Mouse (Mus musculus): ENCODE data around the gene Rptor. TPM values are rescaled to one million over a fixed set of nuclear protein-coding genes. Genes with fewer than 3 reads are reported as not detected.

Gene Rptor
- polyA plus RNA-seq, 1 experiment from 2014 or later, result 11.3 TPM

DNA sequence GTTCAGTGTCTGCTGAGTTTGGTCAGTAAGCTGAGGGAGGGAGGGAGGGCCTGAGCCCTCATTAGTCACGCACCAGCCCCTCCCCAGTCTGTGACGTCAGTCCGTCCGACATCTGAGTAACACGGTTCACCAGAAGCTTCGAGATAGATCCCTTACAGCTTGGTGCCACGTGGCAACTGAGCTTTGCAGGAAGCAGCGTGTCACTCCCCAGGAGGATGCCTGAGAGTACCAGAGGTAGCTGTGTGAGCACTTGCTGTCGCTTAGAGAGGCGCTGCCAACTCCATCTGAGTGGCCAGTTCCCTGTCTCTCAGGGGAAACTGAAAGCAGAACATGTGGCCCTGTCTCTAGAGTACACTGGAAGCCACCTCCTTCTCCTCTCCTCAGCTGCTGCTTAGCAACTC, 260.7 kb downstream of the Rptor start:
- H3K9me3 ChIP-seq (ENCODE audit: control insufficient read depth, low read length), result no peaks in the 10 kb centered on the region
- 51% methylated on average over 10 of the region's 10 CpGs for WGBS
- H3K27me3 ChIP-seq (replicated peaks; ENCODE audit: control insufficient read depth, insufficient read depth, low read length), result no peaks in the 10 kb centered on the region
- H3K36me3 ChIP-seq (ENCODE audit: control insufficient read depth, insufficient read depth), result peaks cover 3% of the 10 kb centered on the region; the same call in 1 of the 2 replicates
- no peak overlapping the region for H3K4me3 ChIP-seq (replicated peaks; ENCODE audit: low read length)
- H3K27ac ChIP-seq (ENCODE audit: low read length), result no peak overlapping the region
- no peak overlapping the region for H3K9ac ChIP-seq (replicated peaks; ENCODE audit: low read depth, low read length)
- H3K4me2 ChIP-seq (ENCODE audit: low read length), result no peak overlapping the region
- peaks cover 6% of the 10 kb centered on the region for H3K4me1 ChIP-seq (replicated peaks; ENCODE audit: control insufficient read depth, insufficient read depth, low read length)
- ATAC-seq, result no peak

DNA sequence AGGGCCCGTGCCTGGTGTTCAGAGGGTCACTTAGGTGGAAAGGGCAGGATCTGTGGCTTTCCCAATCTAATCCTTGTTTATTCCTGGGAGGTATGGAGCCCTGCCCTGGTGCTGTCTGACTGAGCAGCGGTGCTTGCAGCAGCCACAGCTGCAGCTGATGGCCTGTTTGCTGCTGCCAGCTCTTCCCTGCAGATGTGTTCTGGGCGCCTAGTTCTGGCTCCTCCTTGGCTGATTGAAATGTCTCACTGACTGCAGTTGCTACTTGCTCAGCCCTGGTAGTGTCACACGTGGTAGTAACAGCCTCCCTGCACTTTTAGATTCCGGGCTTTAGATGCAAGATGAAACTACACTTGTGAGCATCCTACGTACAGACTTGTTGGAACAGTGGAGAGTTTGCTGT, 264.1 kb downstream of the Rptor start:
- no peak overlapping the region for H3K4me3 ChIP-seq (replicated peaks; ENCODE audit: low read length)
- no peak overlapping the region for H3K9ac ChIP-seq (replicated peaks; ENCODE audit: low read depth, low read length)
- no peaks in the 10 kb centered on the region for H3K9me3 ChIP-seq (ENCODE audit: control insufficient read depth, low read length)
- ATAC-seq, result no peak
- WGBS, result 86% methylated on average over 6 of the region's 6 CpGs
- H3K27me3 ChIP-seq (replicated peaks; ENCODE audit: control insufficient read depth, insufficient read depth, low read length), result no peaks in the 10 kb centered on the region
- H3K27ac ChIP-seq (ENCODE audit: low read length), result no peak overlapping the region
- H3K36me3 ChIP-seq (ENCODE audit: control insufficient read depth, insufficient read depth), result no peaks in the 10 kb centered on the region
- no peak overlapping the region for H3K4me2 ChIP-seq (ENCODE audit: low read length)
- 0 out of 2 replicates have a peak, but pooled peaks cover 1% of the 10 kb centered on the region for H3K4me1 ChIP-seq (replicated peaks; ENCODE audit: control insufficient read depth, insufficient read depth, low read length)

- H3K27ac ChIP-seq (ENCODE audit: low read length), result no peak overlapping the region
- no peak overlapping the region for H3K4me3 ChIP-seq (replicated peaks; ENCODE audit: low read length)
- H3K36me3 ChIP-seq (ENCODE audit: control insufficient read depth, insufficient read depth), result no peaks in the 10 kb centered on the region
- ATAC-seq, result no peak
- no peak overlapping the region for H3K4me2 ChIP-seq (ENCODE audit: low read length)
- no peaks in the 10 kb centered on the region for H3K27me3 ChIP-seq (replicated peaks; ENCODE audit: control insufficient read depth, insufficient read depth, low read length)
- no peaks in the 10 kb centered on the region for H3K9me3 ChIP-seq (ENCODE audit: control insufficient read depth, low read length)
- H3K4me1 ChIP-seq (replicated peaks; ENCODE audit: control insufficient read depth, insufficient read depth, low read length), result no peaks in the 10 kb centered on the region
- H3K9ac ChIP-seq (replicated peaks; ENCODE audit: low read depth, low read length), result no peak overlapping the region
- WGBS, result 83% methylated on average over 3 of the region's 3 CpGs
These were observed 265.4 kb downstream of the Rptor start for GRCm38 (mm10) chr11:119868138-119868537.

- no peaks in the 10 kb centered on the region for H3K36me3 ChIP-seq (ENCODE audit: control insufficient read depth, insufficient read depth)
These were observed 265.9 kb downstream of the Rptor start for GRCm38 (mm10) chr11:119868556-119868955.

GRCm38 (mm10) chr11:119871141-119871540, 268.4 kb downstream of the Rptor start:
- Histone ChIP-seq H3K4me3 (replicated peaks; ENCODE audit: low read length) (no peak overlapping the region), H3K27me3 (replicated peaks; ENCODE audit: control insufficient read depth, insufficient read depth, low read length) (no peaks in the 10 kb centered on the region), H3K4me2 (ENCODE audit: low read length) (no peak overlapping the region), H3K9ac (replicated peaks; ENCODE audit: low read depth, low read length) (no peak overlapping the region), H3K4me1 (replicated peaks; ENCODE audit: control insufficient read depth, insufficient read depth, low read length) (no peaks in the 10 kb centered on the region), H3K36me3 (ENCODE audit: control insufficient read depth, insufficient read depth) (no peaks in the 10 kb centered on the region), H3K9me3 (ENCODE audit: control insufficient read depth, low read length) (no peaks in the 10 kb centered on the region), H3K27ac (ENCODE audit: low read length) (no peak overlapping the region)
- 94% methylated on average over 7 of the region's 7 CpGs for WGBS
- no peak for ATAC-seq

More at GRCm38 (mm10) chr11:119868556-119868955, 265.9 kb downstream of the Rptor start:
- ATAC-seq, result no peak
- no peaks in the 10 kb centered on the region for H3K4me1 ChIP-seq (replicated peaks; ENCODE audit: control insufficient read depth, insufficient read depth, low read length)
- no peak overlapping the region for H3K4me3 ChIP-seq (replicated peaks; ENCODE audit: low read length)
- no peak overlapping the region for H3K4me2 ChIP-seq (ENCODE audit: low read length)
- WGBS, result 89% methylated on average over 4 of the region's 4 CpGs
- no peak overlapping the region for H3K9ac ChIP-seq (replicated peaks; ENCODE audit: low read depth, low read length)
- H3K27me3 ChIP-seq (replicated peaks; ENCODE audit: control insufficient read depth, insufficient read depth, low read length), result no peaks in the 10 kb centered on the region
- H3K27ac ChIP-seq (ENCODE audit: low read length), result no peak overlapping the region
- no peaks in the 10 kb centered on the region for H3K9me3 ChIP-seq (ENCODE audit: control insufficient read depth, low read length)

- Histone ChIP-seq H3K36me3 (ENCODE audit: control insufficient read depth, insufficient read depth) (no peaks in the 10 kb centered on the region), H3K4me2 (ENCODE audit: low read length) (no peak overlapping the region), H3K4me1 (replicated peaks; ENCODE audit: control insufficient read depth, insufficient read depth, low read length) (no peaks in the 10 kb centered on the region), H3K27ac (ENCODE audit: low read length) (no peak overlapping the region), H3K4me3 (replicated peaks; ENCODE audit: low read length) (no peak overlapping the region), H3K9ac (replicated peaks; ENCODE audit: low read depth, low read length) (no peak overlapping the region), H3K27me3 (replicated peaks; ENCODE audit: control insufficient read depth, insufficient read depth, low read length) (no peaks in the 10 kb centered on the region), H3K9me3 (ENCODE audit: control insufficient read depth, low read length) (no peaks in the 10 kb centered on the region)
- ATAC-seq, result no peak
- WGBS, result 95% methylated on average over 4 of the region's 4 CpGs
These were observed 270.9 kb downstream of the Rptor start for GRCm38 (mm10) chr11:119873643-119874042.

- Histone ChIP-seq H3K27ac (ENCODE audit: low read length) (no peak overlapping the region), H3K4me2 (ENCODE audit: low read length) (no peak overlapping the region), H3K4me3 (replicated peaks; ENCODE audit: low read length) (no peak overlapping the region), H3K9ac (replicated peaks; ENCODE audit: low read depth, low read length) (no peak overlapping the region), H3K27me3 (replicated peaks; ENCODE audit: control insufficient read depth, insufficient read depth, low read length) (no peaks in the 10 kb centered on the region), H3K4me1 (replicated peaks; ENCODE audit: control insufficient read depth, insufficient read depth, low read length) (no peaks in the 10 kb centered on the region), H3K36me3 (ENCODE audit: control insufficient read depth, insufficient read depth) (no peaks in the 10 kb centered on the region), H3K9me3 (ENCODE audit: control insufficient read depth, low read length) (no peaks in the 10 kb centered on the region)
- 81% methylated on average over 1 of the region's 1 CpGs for WGBS
- ATAC-seq, result no peak
These were observed 272.1 kb downstream of the Rptor start for GRCm38 (mm10) chr11:119874841-119875240.

- H3K4me2 ChIP-seq (ENCODE audit: low read length), result no peak overlapping the region
- no peaks in the 10 kb centered on the region for H3K9me3 ChIP-seq (ENCODE audit: control insufficient read depth, low read length)
- no peaks in the 10 kb centered on the region for H3K27me3 ChIP-seq (replicated peaks; ENCODE audit: control insufficient read depth, insufficient read depth, low read length)
- H3K9ac ChIP-seq (replicated peaks; ENCODE audit: low read depth, low read length), result no peak overlapping the region
- WGBS, result 89% methylated on average over 9 of the region's 9 CpGs
- H3K4me1 ChIP-seq (replicated peaks; ENCODE audit: control insufficient read depth, insufficient read depth, low read length), result no peaks in the 10 kb centered on the region
- H3K36me3 ChIP-seq (ENCODE audit: control insufficient read depth, insufficient read depth), result no peaks in the 10 kb centered on the region
- H3K4me3 ChIP-seq (replicated peaks; ENCODE audit: low read length), result no peak overlapping the region
- ATAC-seq, result no peak
- H3K27ac ChIP-seq (ENCODE audit: low read length), result no peak overlapping the region
These were observed 273.0 kb downstream of the Rptor start for GRCm38 (mm10) chr11:119875685-119876084.

DNA sequence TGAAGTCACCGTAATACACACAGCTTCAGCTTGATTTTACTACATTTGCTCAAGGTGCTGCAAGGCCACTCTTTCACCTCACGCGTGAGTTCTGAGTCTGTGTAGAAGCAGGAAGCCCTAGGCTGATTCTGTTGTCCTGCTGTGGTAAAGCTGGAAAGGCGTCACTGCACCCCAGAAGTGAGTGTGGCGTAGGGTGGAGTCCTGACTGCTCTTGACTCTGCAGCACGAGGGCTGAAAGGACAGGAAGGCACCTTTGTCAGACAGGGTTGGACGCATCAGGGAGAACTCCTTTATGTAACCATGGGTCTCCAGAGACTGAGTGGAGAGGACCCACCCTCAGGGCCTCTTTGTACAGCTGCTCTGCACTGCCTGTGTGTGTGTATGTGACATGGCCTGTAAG, 274.4 kb downstream of the Rptor start:
- 93% methylated on average over 7 of the region's 7 CpGs for WGBS
- H3K36me3 ChIP-seq (ENCODE audit: control insufficient read depth, insufficient read depth), result no peaks in the 10 kb centered on the region

GRCm38 (mm10) chr11:119879573-119879972, 276.9 kb downstream of the Rptor start:
- Histone ChIP-seq H3K27ac (ENCODE audit: low read length) (no peak overlapping the region), H3K4me1 (replicated peaks; ENCODE audit: control insufficient read depth, insufficient read depth, low read length) (no peaks in the 10 kb centered on the region), H3K4me3 (replicated peaks; ENCODE audit: low read length) (no peak overlapping the region), H3K27me3 (replicated peaks; ENCODE audit: control insufficient read depth, insufficient read depth, low read length) (no peaks in the 10 kb centered on the region), H3K9ac (replicated peaks; ENCODE audit: low read depth, low read length) (no peak overlapping the region), H3K36me3 (ENCODE audit: control insufficient read depth, insufficient read depth) (no peaks in the 10 kb centered on the region), H3K9me3 (ENCODE audit: control insufficient read depth, low read length) (no peaks in the 10 kb centered on the region), H3K4me2 (ENCODE audit: low read length) (no peak overlapping the region)
- WGBS, result 93% methylated on average over 5 of the region's 5 CpGs
- ATAC-seq, result no peak

More for the DNA sequence above, 274.4 kb downstream of the Rptor start:
- Histone ChIP-seq H3K9me3 (ENCODE audit: control insufficient read depth, low read length) (no peaks in the 10 kb centered on the region), H3K4me2 (ENCODE audit: low read length) (no peak overlapping the region), H3K4me1 (replicated peaks; ENCODE audit: control insufficient read depth, insufficient read depth, low read length) (no peaks in the 10 kb centered on the region), H3K27me3 (replicated peaks; ENCODE audit: control insufficient read depth, insufficient read depth, low read length) (no peaks in the 10 kb centered on the region), H3K9ac (replicated peaks; ENCODE audit: low read depth, low read length) (no peak overlapping the region), H3K4me3 (replicated peaks; ENCODE audit: low read length) (no peak overlapping the region), H3K27ac (ENCODE audit: low read length) (no peak overlapping the region)
- no peak for ATAC-seq
